Mouse (Mus musculus) stomach, postnatal 0 days (tissue): ENCODE data around the gene Tgfbr3. TPM values are rescaled to one million over a fixed set of nuclear protein-coding genes. Genes with fewer than 3 reads are reported as not detected.
A peak's percentile ranks its signal among the peaks of the same experiment; 100 is the strongest.

ENCODE experiments used
- ATAC-seq: fragments of 200-750 bp; cut with Nextera tagmentation; 2 replicates; pipeline ENCODE4 v1.8.0; 2017; ENCODE audit not compliant: low FRiP score, low TSS enrichment
- DNase-seq: peaks from one replicate; pipeline ENCODE4 v3.0.0-alpha.2; 2016; ENCODE audit warnings: low spot score
- H3K27ac ChIP-seq: fragments of 300-500 bp; sonication (generic); replicated peaks from 2 replicates; pipeline ENCODE4 v1.5.1; 2014; ENCODE audit warnings: mild to moderate bottlenecking, control low read depth
- H3K27me3 ChIP-seq: fragments of 300-500 bp; sonication (generic); 2 replicates; pipeline ENCODE4 v1.6.1; 2014; ENCODE audit warnings: low read length; ENCODE audit not compliant: control insufficient read depth, insufficient read depth
- H3K36me3 ChIP-seq: fragments of 300-500 bp; sonication (generic); 2 replicates; pipeline ENCODE4 v1.6.1; 2014; ENCODE audit warnings: low read length, mixed read lengths; ENCODE audit not compliant: control insufficient read depth, insufficient read depth
- H3K4me1 ChIP-seq: fragments of 300-500 bp; sonication (generic); replicated peaks from 2 replicates; pipeline ENCODE4 v1.6.1; 2014; ENCODE audit warnings: antibody characterized with exemption; ENCODE audit not compliant: control insufficient read depth, insufficient read depth
- H3K4me2 ChIP-seq: fragments of 300-500 bp; sonication (generic); replicated peaks from 2 replicates; pipeline ENCODE4 v1.6.1; 2014; ENCODE audit warnings: low read depth, mild to moderate bottlenecking, control low read depth, moderate library complexity
- H3K4me3 ChIP-seq: fragments of 300-500 bp; sonication (generic); 2 replicates; pipeline ENCODE4 v1.5.1; 2014; ENCODE audit warnings: low read depth, low read length, control low read depth
- H3K9ac ChIP-seq: fragments of 300-500 bp; sonication (generic); 2 replicates; pipeline ENCODE4 v1.6.1; 2014; ENCODE audit warnings: mild to moderate bottlenecking, low read length, control low read depth, mixed read lengths
- H3K9me3 ChIP-seq: fragments of 300-500 bp; sonication (generic); 2 replicates; pipeline ENCODE4 v1.6.1; 2016; ENCODE audit warnings: low read length; ENCODE audit not compliant: control insufficient read depth
- CTCF ChIP-seq: IDR thresholded peaks from 2 replicates; pipeline ENCODE4 v1.5.1; 2016; ENCODE audit warnings: antibody characterized with exemption, low read depth, mild to moderate bottlenecking, moderate library complexity
- EP300 ChIP-seq: optimal IDR thresholded peaks from 2 replicates; pipeline ENCODE3; 2016; ENCODE audit warnings: antibody characterized with exemption
- WGBS: fragments of 180-500 bp; shearing (Covaris S2); extraction: QIAGEN DNeasy Blood & Tissue Kit; methylation state at CpG from one replicate; pipeline ENCODE4 v1.1.7; 2014; 5-methylcytosine and 5-hydroxymethylcytosine counted together
- polyA plus RNA-seq: library from polyadenylated mRNA; unstranded; fragments of >200 nt; fragmentation: Nextera tagmentation; extraction: Ambion mirVana; gene quantifications from 2 replicates; pipeline ENCODE4 v1.2.1, GENCODE M21; 2015

Gene Tgfbr3
- polyA plus RNA-seq, 1 experiment from 2014 or later: 10.6 TPM

- 0 out of 2 replicates have a peak overlapping the region, but pooled peaks have one; percentile 13 for H3K27ac ChIP-seq
- no peak overlapping the region for H3K4me2 ChIP-seq
- DNase-seq (no peak), ATAC-seq (no peak)
- 82% methylated on average over 5 of the region's 5 CpGs for WGBS
- no peak overlapping the region for H3K9ac ChIP-seq
- no peak for TF ChIP-seq EP300
- TF ChIP-seq CTCF: no peak
- H3K4me1 ChIP-seq: peaks cover 4% of the 10 kb centered on the region; the same call in 1 of the 2 replicates
- no peaks in the 10 kb centered on the region for H3K27me3 ChIP-seq
- no peaks in the 10 kb centered on the region for H3K36me3 ChIP-seq
- H3K4me3 ChIP-seq: no peak overlapping the region
- H3K9me3 ChIP-seq: no peaks in the 10 kb centered on the region
Observed at GRCm38 (mm10) chr5:107086166-107086565, 203.3 kb downstream of the Tgfbr3 start.

- WGBS: 91% methylated on average over 4 of the region's 4 CpGs
- peaks cover 9% of the 10 kb centered on the region for H3K4me1 ChIP-seq
- TF ChIP-seq CTCF (no peak), EP300 (no peak)
- no peak overlapping the region for H3K4me2 ChIP-seq
- H3K9ac ChIP-seq: no peak overlapping the region
- no peaks in the 10 kb centered on the region for H3K36me3 ChIP-seq
- no peak overlapping the region for H3K27ac ChIP-seq
- DNase-seq (no peak), ATAC-seq (no peak)
- no peak overlapping the region for H3K4me3 ChIP-seq
- no peaks in the 10 kb centered on the region for H3K9me3 ChIP-seq
- H3K27me3 ChIP-seq: no peaks in the 10 kb centered on the region
Observed at GRCm38 (mm10) chr5:107084431-107084830, 205.0 kb downstream of the Tgfbr3 start.

GRCm38 (mm10) chr5:107082011-107082410 is 207.4 kb downstream of the Tgfbr3 start:
- DNase-seq (no peak), ATAC-seq (no peak)
- Histone ChIP-seq H3K27ac (no peak overlapping the region), H3K36me3 (no peaks in the 10 kb centered on the region), H3K4me3 (no peak overlapping the region), H3K4me2 (no peak overlapping the region), H3K4me1 (peaks cover 8% of the 10 kb centered on the region), H3K27me3 (no peaks in the 10 kb centered on the region), H3K9me3 (no peaks in the 10 kb centered on the region), H3K9ac (no peak overlapping the region)
- WGBS: 58% methylated on average over 3 of the region's 3 CpGs
- no peak for TF ChIP-seq CTCF
- no peak for TF ChIP-seq EP300

GRCm38 (mm10) chr5:107080986-107081624 is 208.3 kb downstream of the Tgfbr3 start:
- no peak overlapping the region for H3K9ac ChIP-seq
- no peaks in the 10 kb centered on the region for H3K36me3 ChIP-seq
- no peak for TF ChIP-seq EP300
- no peak for TF ChIP-seq CTCF
- peaks cover 8% of the 10 kb centered on the region for H3K4me1 ChIP-seq
- ATAC-seq: no peak
- no peak overlapping the region for H3K4me3 ChIP-seq
- H3K9me3 ChIP-seq: no peaks in the 10 kb centered on the region
- 73% methylated on average over 12 of the region's 12 CpGs for WGBS
- no peak for DNase-seq
- H3K27ac ChIP-seq: no peak overlapping the region
- no peaks in the 10 kb centered on the region for H3K27me3 ChIP-seq
- H3K4me2 ChIP-seq: no peak overlapping the region

- Histone ChIP-seq H3K4me2 (no peak overlapping the region), H3K36me3 (no peaks in the 10 kb centered on the region), H3K9me3 (no peaks in the 10 kb centered on the region), H3K27me3 (no peaks in the 10 kb centered on the region), H3K9ac (no peak overlapping the region), H3K4me3 (no peak overlapping the region), H3K27ac (0 out of 2 replicates have a peak overlapping the region, but pooled peaks have one; percentile 1), H3K4me1 (peaks cover 12% of the 10 kb centered on the region)
- TF ChIP-seq CTCF (no peak), EP300 (no peak)
- peak; percentile 60; the same call in 1 of the 2 replicates for ATAC-seq
- peak; percentile 63 for DNase-seq
- 35% methylated on average over 8 of the region's 8 CpGs for WGBS
Observed at GRCm38 (mm10) chr5:107079920-107080319, 209.5 kb downstream of the Tgfbr3 start.

GRCm38 (mm10) chr5:107079146-107079638 is 210.2 kb downstream of the Tgfbr3 start:
- no peak for TF ChIP-seq CTCF
- no peak for TF ChIP-seq EP300
- H3K36me3 ChIP-seq: no peaks in the 10 kb centered on the region
- peak; percentile 68 for ATAC-seq
- DNase-seq: peak; percentile 43
- no peaks in the 10 kb centered on the region for H3K27me3 ChIP-seq
- no peak overlapping the region for H3K9ac ChIP-seq
- H3K4me3 ChIP-seq: no peak overlapping the region
- 8% methylated on average over 11 of the region's 11 CpGs for WGBS
- H3K27ac ChIP-seq: peak overlapping the region; percentile 41
- no peaks in the 10 kb centered on the region for H3K9me3 ChIP-seq
- peaks cover 12% of the 10 kb centered on the region for H3K4me1 ChIP-seq
- no peak overlapping the region for H3K4me2 ChIP-seq
